Mouse (Mus musculus): ENCODE measurements around the gene Tuba1a.
"Not testable (repeated sequence)": the region's sequence is repeated elsewhere in the genome, so short reads cannot be mapped to it uniquely, and the experiment has no call there.

Tuba1a gene

GRCm38 (mm10) chr15:98928598-98929240 lies 24.8 kb downstream of the Tuba1a start:
- DNase-seq (ENCODE audit: low read depth, low spot score) = peak; percentile 55

GRCm38 (mm10) chr15:98927566-98927965 lies 25.9 kb downstream of the Tuba1a start:
- DNase-seq (ENCODE audit: low read depth, low spot score) = no peak

GRCm38 (mm10) chr15:98924682-98925081 lies 28.8 kb downstream of the Tuba1a start:
- no peak for DNase-seq (ENCODE audit: low read depth, low spot score)

- DNase-seq (ENCODE audit: low read depth, low spot score) = no peak
These were observed 30.4 kb downstream of the Tuba1a start for GRCm38 (mm10) chr15:98923031-98923537.

GRCm38 (mm10) chr15:98922581-98922980 lies 30.9 kb downstream of the Tuba1a start:
- no peak for DNase-seq (ENCODE audit: low read depth, low spot score)

- DNase-seq (ENCODE audit: low read depth, low spot score) = no peak
These were observed 32.0 kb downstream of the Tuba1a start for GRCm38 (mm10) chr15:98921510-98921909.

GRCm38 (mm10) chr15:98918499-98918895 lies 35.0 kb downstream of the Tuba1a start:
- not testable (repeated sequence) for DNase-seq (ENCODE audit: low read depth, low spot score)

GRCm38 (mm10) chr15:98917538-98918498 lies 35.7 kb downstream of the Tuba1a start, which contains the start of gene Lmbr1l:
TSS of gene Lmbr1l (minus strand) at chr15:98918231.
- DNase-seq (ENCODE audit: low read depth, low spot score) = peak; percentile 99

- DNase-seq (ENCODE audit: low read depth, low spot score) = no peak
These were observed 36.4 kb downstream of the Tuba1a start for GRCm38 (mm10) chr15:98917091-98917490.

- DNase-seq (ENCODE audit: low read depth, low spot score) = no peak
These were observed 37.5 kb downstream of the Tuba1a start for GRCm38 (mm10) chr15:98916016-98916415.

GRCm38 (mm10) chr15:98914903-98915302 lies 38.6 kb downstream of the Tuba1a start:
- no peak for DNase-seq (ENCODE audit: low read depth, low spot score)

- DNase-seq (ENCODE audit: low read depth, low spot score) = no peak
These were observed 48.8 kb downstream of the Tuba1a start for GRCm38 (mm10) chr15:98904692-98905091.

GRCm38 (mm10) chr15:98902600-98902999 lies 50.9 kb downstream of the Tuba1a start:
- no peak for DNase-seq (ENCODE audit: low read depth, low spot score)

- DNase-seq (ENCODE audit: low read depth, low spot score) = no peak
These were observed 52.0 kb downstream of the Tuba1a start for GRCm38 (mm10) chr15:98901530-98901929.
